Mouse (Mus musculus) cortical plate, adult 2 months (tissue): Measurements from ENCODE around the gene Taf6l.

ENCODE experiments used
- CTCF ChIP-seq: fragments of 200-500 bp; IDR thresholded peaks from 2 replicates; pipeline ENCODE4 v1.5.1; 2011; ENCODE audit warnings: mild to moderate bottlenecking, control low read depth, low read length; ENCODE audit not compliant: insufficient read depth; ENCODE audit errors: extremely low read depth
- POLR2A ChIP-seq: fragments of 200-500 bp; IDR thresholded peaks from 2 replicates; pipeline ENCODE4 v1.6.1; 2011; ENCODE audit warnings: mild to moderate bottlenecking, low read length, control low read depth; ENCODE audit not compliant: insufficient read depth; ENCODE audit errors: extremely low read depth

DNA sequence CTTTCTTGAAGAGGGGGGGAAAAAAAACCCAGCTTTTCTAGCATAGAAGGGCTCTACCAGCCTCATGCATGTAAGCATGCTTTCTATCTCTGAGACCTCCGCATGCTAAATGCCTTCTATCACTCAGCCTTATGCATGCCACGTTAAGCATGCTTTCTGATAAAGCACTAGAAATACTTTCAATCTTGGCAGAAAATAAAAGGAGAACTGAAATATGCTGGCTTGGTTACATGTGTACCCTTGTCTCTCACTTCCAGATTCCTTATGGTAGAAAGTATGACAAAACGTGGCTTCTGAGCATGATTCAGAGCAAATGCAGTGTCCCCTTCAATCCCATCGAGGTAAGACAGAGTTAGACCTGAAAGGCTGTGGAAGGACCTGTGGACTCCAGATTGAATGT lies 22.9 kb downstream of the Taf6l start:
- TF ChIP-seq POLR2A (no peak), CTCF (no peak)
